Mouse (Mus musculus) forebrain, embryonic 12.5 days (tissue): ENCODE results near the gene Morn1. TPM values are rescaled to one million over a fixed set of nuclear protein-coding genes. Genes with fewer than 3 reads are reported as not detected.

Source experiments
- ATAC-seq: fragments of 200-750 bp; cut with Nextera tagmentation; 2 replicates; pipeline ENCODE4 v1.8.0; 2017; ENCODE audit warnings: moderate TSS enrichment; ENCODE audit not compliant: low FRiP score
- H3K27ac ChIP-seq: fragments of 300-500 bp; sonication (generic); 2 replicates; pipeline ENCODE4 v1.5.1; 2016; ENCODE audit warnings: mild to moderate bottlenecking
- H3K27me3 ChIP-seq: fragments of 300-500 bp; sonication (generic); 2 replicates; pipeline ENCODE4 v1.6.1; 2016; ENCODE audit warnings: mild to moderate bottlenecking
- H3K36me3 ChIP-seq: fragments of 300-500 bp; sonication (generic); replicated peaks from 2 replicates; pipeline ENCODE4 v1.6.1; 2016; ENCODE audit warnings: mild to moderate bottlenecking
- H3K4me1 ChIP-seq: fragments of 300-500 bp; sonication (generic); 2 replicates; pipeline ENCODE4 v1.6.1; 2016
- H3K4me2 ChIP-seq: fragments of 300-500 bp; sonication (generic); 2 replicates; pipeline ENCODE4 v1.6.1; 2016; ENCODE audit warnings: mild to moderate bottlenecking, moderate library complexity
- H3K4me3 ChIP-seq: fragments of 300-500 bp; sonication (generic); replicated peaks from 2 replicates; pipeline ENCODE4 v1.5.1; 2016; ENCODE audit warnings: mild to moderate bottlenecking
- H3K9ac ChIP-seq: fragments of 300-500 bp; sonication (generic); 2 replicates; pipeline ENCODE4 v1.6.1; 2016; ENCODE audit warnings: mild to moderate bottlenecking
- H3K9me3 ChIP-seq: fragments of 300-500 bp; sonication (generic); 2 replicates; pipeline ENCODE4 v1.6.1; 2016
- WGBS: fragments of 180-500 bp; shearing (Covaris S2); methylation state at CpG from one replicate; pipeline ENCODE4 v1.1.7; 2016; 5-methylcytosine and 5-hydroxymethylcytosine counted together
- polyA plus RNA-seq: library from polyadenylated mRNA; unstranded; fragments of >200 nt; fragmentation: Nextera tagmentation; extraction: Ambion mirVana; gene quantifications from 2 replicates; pipeline ENCODE4 v1.2.1, GENCODE M21; 2016

Morn1 gene
- polyA plus RNA-seq, 1 experiment from 2014 or later: 6.9 TPM

DNA sequence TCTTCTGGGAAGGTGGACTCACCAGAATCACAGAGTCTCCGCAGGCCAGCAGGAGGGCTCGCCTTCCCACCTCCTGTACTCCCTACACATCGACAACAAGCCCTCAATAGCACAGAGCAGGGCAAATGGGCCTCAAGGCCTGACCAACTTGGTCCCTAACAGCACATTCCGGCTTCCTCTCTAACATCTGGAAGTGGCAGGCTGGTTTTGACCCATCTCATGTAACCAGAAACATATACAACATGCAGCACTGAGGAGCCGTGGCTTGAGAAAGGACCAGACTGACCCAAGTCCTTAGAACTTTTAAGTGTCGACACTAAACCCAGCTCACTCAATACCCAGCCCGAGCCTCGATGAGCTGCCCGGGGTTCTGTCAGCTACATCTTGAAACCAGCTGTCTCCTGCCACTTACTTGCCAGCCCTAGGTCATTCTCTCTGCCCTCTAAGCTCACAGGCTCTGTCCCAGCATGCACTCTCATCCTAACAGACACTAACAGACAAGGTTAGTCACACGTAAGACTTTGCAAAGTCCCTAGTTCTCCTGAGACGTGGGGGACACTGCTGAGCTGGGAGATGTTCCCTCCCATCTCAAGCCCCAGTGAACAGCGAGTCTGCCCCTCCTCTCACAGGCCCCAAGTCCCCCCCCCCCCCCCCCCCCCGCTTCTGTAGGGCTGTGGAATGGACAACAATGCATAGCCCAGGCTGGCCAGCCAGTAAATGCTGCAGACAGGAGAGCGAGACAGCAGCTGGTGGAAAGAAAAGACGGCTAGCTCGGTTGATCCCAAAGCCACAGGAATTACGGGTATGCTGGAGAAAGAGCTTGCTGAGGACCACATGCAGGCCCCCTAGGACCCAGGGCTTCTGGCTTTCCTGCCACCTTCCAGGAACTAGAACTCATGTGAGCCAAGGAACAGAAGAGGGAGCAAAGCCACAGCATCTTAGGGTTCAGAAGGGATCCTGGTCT lies 87.7 kb downstream of the Morn1 start:
- no peaks in the 10 kb centered on the region for H3K9me3 ChIP-seq
- H3K36me3 ChIP-seq: no peaks in the 10 kb centered on the region
- peak overlapping the region; percentile 44 for H3K4me2 ChIP-seq
- no peak for ATAC-seq
- WGBS: 15% methylated on average over 16 of the region's 17 CpGs
- peaks cover 81% of the 10 kb centered on the region for H3K4me1 ChIP-seq
- peak overlapping the region; percentile 44 for H3K9ac ChIP-seq
- no peak overlapping the region for H3K4me3 ChIP-seq
- no peaks in the 10 kb centered on the region for H3K27me3 ChIP-seq
- peak overlapping the region; percentile 97 for H3K27ac ChIP-seq

- Histone ChIP-seq H3K36me3 (no peaks in the 10 kb centered on the region), H3K27ac (0 out of 2 replicates have a peak overlapping the region, but pooled peaks have one; percentile 42), H3K9me3 (no peaks in the 10 kb centered on the region), H3K4me1 (peaks cover 82% of the 10 kb centered on the region), H3K4me3 (no peak overlapping the region), H3K4me2 (no peak overlapping the region), H3K27me3 (no peaks in the 10 kb centered on the region), H3K9ac (no peak overlapping the region)
- WGBS: 78% methylated on average over 3 of the region's 3 CpGs
- ATAC-seq: no peak
These were observed 89.8 kb downstream of the Morn1 start for GRCm38 (mm10) chr4:155176210-155176609.

- Histone ChIP-seq H3K27ac (peak overlapping the region; percentile 83), H3K4me1 (peaks cover 61% of the 10 kb centered on the region), H3K9ac (peak overlapping the region; percentile 36; the same call in 1 of the 2 replicates), H3K4me2 (peak overlapping the region; percentile 43), H3K27me3 (no peaks in the 10 kb centered on the region), H3K9me3 (no peaks in the 10 kb centered on the region), H3K36me3 (no peaks in the 10 kb centered on the region), H3K4me3 (no peak overlapping the region)
- WGBS: 9% methylated on average over 6 of the region's 6 CpGs
- ATAC-seq: peak; percentile 55
These were observed 91.9 kb downstream of the Morn1 start for GRCm38 (mm10) chr4:155178274-155178673.

GRCm38 (mm10) chr4:155178981-155179512 lies 92.7 kb downstream of the Morn1 start:
- Histone ChIP-seq H3K9me3 (no peaks in the 10 kb centered on the region), H3K27me3 (no peaks in the 10 kb centered on the region), H3K9ac (peak overlapping the region; percentile 36; the same call in 1 of the 2 replicates), H3K36me3 (no peaks in the 10 kb centered on the region), H3K4me1 (peaks cover 56% of the 10 kb centered on the region), H3K27ac (peak overlapping the region; percentile 83), H3K4me2 (peak overlapping the region; percentile 43), H3K4me3 (no peak overlapping the region)
- 42% methylated on average over 3 of the region's 3 CpGs for WGBS
- no peak for ATAC-seq

- H3K9ac ChIP-seq: no peak overlapping the region
- peaks cover 48% of the 10 kb centered on the region for H3K4me1 ChIP-seq
- 89% methylated on average over 7 of the region's 7 CpGs for WGBS
- H3K27me3 ChIP-seq: no peaks in the 10 kb centered on the region
- H3K9me3 ChIP-seq: no peaks in the 10 kb centered on the region
- no peak overlapping the region for H3K4me3 ChIP-seq
- no peak for ATAC-seq
- H3K27ac ChIP-seq: no peak overlapping the region
- no peaks in the 10 kb centered on the region for H3K36me3 ChIP-seq
- H3K4me2 ChIP-seq: no peak overlapping the region
These were observed 96.8 kb downstream of the Morn1 start for GRCm38 (mm10) chr4:155183201-155183600.

DNA sequence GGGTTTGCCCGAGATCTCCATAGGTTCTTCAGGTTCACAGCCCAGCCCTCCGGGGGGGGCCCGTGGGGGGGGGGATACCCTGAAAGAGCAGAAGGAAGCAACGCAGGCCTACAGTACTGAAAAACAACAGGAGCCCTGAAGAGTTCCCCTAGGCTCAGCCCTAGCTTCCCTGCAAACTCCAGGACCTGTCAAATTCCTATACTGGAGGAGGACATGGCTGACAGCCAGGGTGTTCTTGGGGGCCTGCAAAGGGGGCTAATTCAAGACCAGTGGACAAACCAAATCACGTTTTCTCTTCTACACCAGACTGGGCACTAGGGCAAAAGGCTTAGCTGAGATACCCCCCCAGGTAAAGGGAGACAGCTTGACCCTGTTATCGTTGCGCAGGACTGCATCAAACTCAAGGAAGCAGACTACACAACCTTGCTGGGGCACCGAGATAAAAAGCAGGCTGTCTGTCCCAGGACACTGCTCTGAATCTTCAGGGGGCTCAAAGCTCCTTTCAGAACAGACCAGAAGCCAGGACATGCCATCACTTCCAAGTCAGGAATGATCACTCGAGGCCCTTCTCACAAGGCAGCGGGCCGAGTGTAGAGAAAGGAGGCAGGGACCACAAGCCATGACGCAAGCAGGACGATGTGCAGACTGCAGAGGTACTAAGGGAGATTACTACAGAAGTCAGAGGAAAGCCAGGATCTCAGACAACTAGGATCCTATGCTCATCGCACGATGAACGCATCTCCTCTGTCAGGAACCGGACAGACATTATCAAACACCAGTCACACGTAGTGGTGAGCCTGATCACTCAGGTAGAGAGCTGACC lies 98.1 kb downstream of the Morn1 start:
- Histone ChIP-seq H3K9ac (no peak overlapping the region), H3K4me2 (no peak overlapping the region), H3K27me3 (no peaks in the 10 kb centered on the region), H3K36me3 (no peaks in the 10 kb centered on the region), H3K4me1 (peaks cover 48% of the 10 kb centered on the region), H3K27ac (no peak overlapping the region; the same call in 1 of the 2 replicates), H3K9me3 (no peaks in the 10 kb centered on the region), H3K4me3 (no peak overlapping the region)
- ATAC-seq: no peak
- 89% methylated on average over 18 of the region's 18 CpGs for WGBS

- H3K9ac ChIP-seq: no peak overlapping the region
- H3K36me3 ChIP-seq: no peaks in the 10 kb centered on the region
- H3K4me1 ChIP-seq: peaks cover 58% of the 10 kb centered on the region
- 92% methylated on average over 9 of the region's 9 CpGs for WGBS
- H3K4me2 ChIP-seq: no peak overlapping the region
- H3K27ac ChIP-seq: 0 out of 2 replicates have a peak overlapping the region, but pooled peaks have one; percentile 5
- H3K4me3 ChIP-seq: no peak overlapping the region
- H3K27me3 ChIP-seq: no peaks in the 10 kb centered on the region
- ATAC-seq: no peak
- no peaks in the 10 kb centered on the region for H3K9me3 ChIP-seq
These were observed 99.5 kb downstream of the Morn1 start for GRCm38 (mm10) chr4:155185845-155186244.

- Histone ChIP-seq H3K4me1 (peaks cover 70% of the 10 kb centered on the region), H3K4me2 (no peak overlapping the region), H3K27ac (0 out of 2 replicates have a peak overlapping the region, but pooled peaks have one; percentile 53), H3K9ac (no peak overlapping the region), H3K4me3 (no peak overlapping the region), H3K36me3 (no peaks in the 10 kb centered on the region), H3K27me3 (no peaks in the 10 kb centered on the region), H3K9me3 (no peaks in the 10 kb centered on the region)
- WGBS: 66% methylated on average over 3 of the region's 3 CpGs
- no peak for ATAC-seq
These were observed 100.9 kb downstream of the Morn1 start for GRCm38 (mm10) chr4:155187192-155187674.

GRCm38 (mm10) chr4:155188341-155188740 lies 102.0 kb downstream of the Morn1 start:
- H3K27ac ChIP-seq: no peak overlapping the region
- H3K4me2 ChIP-seq: no peak overlapping the region
- H3K4me1 ChIP-seq: peaks cover 75% of the 10 kb centered on the region
- H3K9me3 ChIP-seq: no peaks in the 10 kb centered on the region
- no peak overlapping the region for H3K4me3 ChIP-seq
- H3K9ac ChIP-seq: no peak overlapping the region
- no peaks in the 10 kb centered on the region for H3K27me3 ChIP-seq
- no peaks in the 10 kb centered on the region for H3K36me3 ChIP-seq
- WGBS: 5% methylated on average over 8 of the region's 8 CpGs
- ATAC-seq: no peak

DNA sequence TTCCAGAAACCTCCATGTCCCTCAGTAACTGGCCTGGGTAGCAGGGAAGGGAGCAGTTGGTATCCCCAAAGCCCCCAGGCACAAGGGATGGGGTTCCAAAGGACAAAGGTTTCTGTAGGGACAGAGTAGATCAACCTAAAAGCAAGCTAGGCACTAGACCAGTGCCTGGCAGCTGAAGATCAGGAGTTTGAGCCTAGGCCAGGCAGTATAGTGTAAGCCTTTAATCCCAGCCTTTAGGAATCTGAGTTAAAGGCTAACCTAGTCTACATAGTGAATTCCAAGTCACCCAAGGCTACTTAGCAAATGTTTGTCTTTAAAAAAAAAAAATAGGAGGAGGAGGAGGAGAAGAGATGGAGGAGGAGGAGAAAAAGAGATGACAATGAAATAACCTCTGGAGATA lies 102.4 kb downstream of the Morn1 start:
- ATAC-seq: no peak
- H3K4me2 ChIP-seq: no peak overlapping the region
- no peaks in the 10 kb centered on the region for H3K9me3 ChIP-seq
- H3K4me1 ChIP-seq: peaks cover 76% of the 10 kb centered on the region
- H3K27me3 ChIP-seq: no peaks in the 10 kb centered on the region
- H3K4me3 ChIP-seq: no peak overlapping the region
- no peak overlapping the region for H3K9ac ChIP-seq
- no peak overlapping the region for H3K27ac ChIP-seq
- H3K36me3 ChIP-seq: no peaks in the 10 kb centered on the region

GRCm38 (mm10) chr4:155189711-155190139 lies 103.3 kb downstream of the Morn1 start:
- Histone ChIP-seq H3K4me2 (no peak overlapping the region), H3K9ac (peak overlapping the region; percentile 41), H3K4me1 (peaks cover 67% of the 10 kb centered on the region), H3K4me3 (no peak overlapping the region), H3K36me3 (no peaks in the 10 kb centered on the region), H3K9me3 (no peaks in the 10 kb centered on the region), H3K27me3 (no peaks in the 10 kb centered on the region), H3K27ac (peak overlapping the region; percentile 46)
- 7% methylated on average over 4 of the region's 4 CpGs for WGBS
- ATAC-seq: peak; percentile 27; the same call in 1 of the 2 replicates

- Histone ChIP-seq H3K36me3 (no peaks in the 10 kb centered on the region), H3K4me1 (peaks cover 64% of the 10 kb centered on the region), H3K9me3 (no peaks in the 10 kb centered on the region), H3K4me3 (no peak overlapping the region), H3K4me2 (no peak overlapping the region), H3K27me3 (no peaks in the 10 kb centered on the region), H3K27ac (peak overlapping the region; percentile 46; the same call in 1 of the 2 replicates), H3K9ac (no peak overlapping the region)
- 48% methylated on average over 7 of the region's 7 CpGs for WGBS
- ATAC-seq: no peak
These were observed 103.9 kb downstream of the Morn1 start for GRCm38 (mm10) chr4:155190275-155190674.
